13 mouse cellular contexts compared by ENCODE assay signal in the genomic region with DNA sequence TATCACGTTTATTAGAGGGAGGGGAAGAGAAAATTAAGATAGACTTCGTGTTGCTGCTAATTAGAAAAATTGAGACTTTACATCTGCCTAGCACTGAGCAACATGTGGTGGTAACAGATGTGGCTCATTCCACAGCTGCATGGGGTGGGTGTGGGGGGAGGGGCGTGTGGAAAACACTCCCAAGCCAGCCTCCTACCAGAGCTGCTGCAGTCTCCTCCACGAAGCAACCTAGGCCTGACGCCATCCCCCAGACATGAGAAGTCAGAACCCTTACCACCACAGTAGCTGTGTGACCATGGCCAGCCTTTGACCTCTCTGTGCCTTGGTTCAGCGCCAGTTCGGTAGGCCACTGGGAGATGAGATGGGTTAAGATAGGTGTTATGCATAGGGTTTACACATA.
"Had no signal": no experiment of that assay in that cellular context is flagged by ENCODE, and none has a peak within 500 bp of the region (broad histone marks: within the 10 kb centered on the region; RNA-seq: fewer than 3 reads in every experiment).

No protein-coding gene starts in this region.

- H3K4me3 ChIP-seq: layer of hippocampus, adult 2 months; liver, embryonic 13.5 days; midbrain, embryonic 15.5 days; neural tube, embryonic 12.5 days had no signal

- H3K27ac ChIP-seq: layer of hippocampus, adult 2 months; liver, embryonic 13.5 days; midbrain, embryonic 15.5 days; neural tube, embryonic 12.5 days had no signal

- ATAC-seq: intestine, embryonic 16.5 days; liver, postnatal 0 days; midbrain, embryonic 15.5 days had no signal

- DNase-seq: kidney, adult 2 months; kidney, postnatal 36 days; liver; liver, embryonic 13.5 days; liver, postnatal 0 days; retina, postnatal 1 day; right cerebral cortex, postnatal 4 days; spleen, adult 18-20 months; thymus, postnatal 36 days had no signal

- H3K9ac ChIP-seq: liver, embryonic 13.5 days; liver, postnatal 0 days; midbrain, embryonic 15.5 days; neural tube, embryonic 12.5 days had no signal

- H3K9me3 ChIP-seq: liver, embryonic 13.5 days; midbrain, embryonic 15.5 days; neural tube, embryonic 12.5 days had no signal

- H3K27me3 ChIP-seq: liver, embryonic 13.5 days; midbrain, embryonic 15.5 days had no signal

- H3K4me2 ChIP-seq: liver, embryonic 13.5 days; midbrain, embryonic 15.5 days; neural tube, embryonic 12.5 days had no signal

- H3K36me3 ChIP-seq: liver, embryonic 13.5 days; midbrain, embryonic 15.5 days; neural tube, embryonic 12.5 days had no signal

- H3K4me1 ChIP-seq: liver, embryonic 13.5 days; midbrain, embryonic 15.5 days; neural tube, embryonic 12.5 days had no signal
